Mouse (Mus musculus): ENCODE results near the gene Adgrb2.

Gene Adgrb2

DNA sequence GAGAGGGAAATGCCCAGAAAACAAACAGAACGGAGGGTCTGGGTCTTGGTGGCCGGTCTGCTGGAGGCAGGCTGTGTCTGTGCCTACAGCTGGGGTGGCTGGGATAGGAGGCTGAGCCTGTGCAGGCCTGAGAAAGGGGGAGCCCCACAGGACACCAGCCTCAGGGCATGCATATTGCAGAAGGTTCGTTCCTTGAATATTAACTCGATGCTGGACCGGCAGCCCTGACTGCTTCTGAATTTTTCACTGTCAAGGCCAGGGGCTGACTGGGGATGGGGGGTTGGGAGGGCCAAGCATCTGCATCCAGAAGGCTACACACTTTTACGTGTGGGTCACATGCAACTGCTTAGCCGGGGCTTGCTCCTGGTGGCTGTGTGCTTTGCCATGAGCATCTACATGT is 48.8 kb downstream of the Adgrb2 start:
- in situ Hi-C loops (cut with MboI, MseI) = no loop called here

GRCm38 (mm10) chr4:130036112-130036511 is 51.4 kb downstream of the Adgrb2 start:
- in situ Hi-C loops (cut with MboI, MseI) = no loop called here

DNA sequence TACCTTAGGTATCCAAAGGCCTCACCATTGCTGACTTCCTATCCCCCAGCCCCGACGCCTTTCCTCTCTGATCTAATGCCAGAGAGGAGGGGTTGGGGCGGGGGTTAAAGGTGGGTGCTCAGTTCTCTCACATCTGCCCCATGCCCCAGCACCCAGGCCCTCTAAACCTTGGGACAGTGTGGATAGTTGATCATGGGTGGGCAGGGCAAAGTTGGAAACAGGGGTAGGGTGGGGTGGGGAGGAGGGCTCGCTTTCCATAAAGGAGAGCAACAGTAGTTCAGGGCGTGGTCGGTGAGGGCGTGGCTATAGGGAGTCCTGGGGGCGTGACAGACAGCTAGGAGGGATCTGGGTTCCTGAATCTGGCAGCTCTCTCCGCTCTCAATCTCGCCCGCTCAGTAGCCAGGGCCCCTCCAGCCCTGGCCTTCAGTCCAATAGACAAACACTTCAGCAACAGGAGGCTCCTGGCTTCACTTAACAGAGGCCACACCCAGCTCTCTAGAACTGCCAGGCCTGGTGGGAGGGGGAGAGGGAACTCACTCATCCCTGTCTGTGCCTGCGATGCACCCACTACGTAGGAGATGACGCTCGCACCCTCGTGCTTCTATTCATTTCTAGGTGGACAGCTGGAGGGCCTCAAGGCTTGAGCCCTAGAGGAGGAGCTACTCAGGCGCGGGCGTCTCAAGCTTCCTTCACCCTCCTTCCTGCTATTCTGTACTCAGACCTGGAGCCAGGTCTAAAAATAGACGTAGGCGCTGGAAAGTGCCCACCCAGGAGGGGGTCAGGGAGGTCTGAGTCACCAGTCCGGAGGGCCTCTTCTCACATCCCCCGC is 52.1 kb downstream of the Adgrb2 start:
- in situ Hi-C loops (cut with MboI, MseI) = no loop called here

DNA sequence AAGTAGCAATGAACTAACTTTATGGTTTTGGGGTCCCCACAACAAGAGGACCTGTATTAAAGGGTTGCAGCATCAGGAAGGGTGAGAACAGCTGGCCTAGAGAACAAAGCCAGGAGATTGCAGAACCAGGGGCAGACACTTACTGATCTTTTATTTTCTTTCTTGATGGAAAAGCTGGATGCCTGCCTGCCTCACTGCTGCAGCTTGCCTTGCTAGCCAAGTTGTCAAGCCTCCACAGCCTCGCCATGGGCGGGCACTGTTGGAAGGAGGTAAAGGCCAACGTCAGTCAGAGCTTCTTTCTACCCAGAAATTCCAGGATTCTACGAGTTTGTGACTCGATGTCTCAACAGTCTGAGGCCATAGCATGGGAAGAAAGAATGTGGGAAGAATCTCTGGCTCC is 54.7 kb downstream of the Adgrb2 start:
- in situ Hi-C loops (cut with MboI, MseI) = no loop called here

GRCm38 (mm10) chr4:130041076-130041475 is 56.4 kb downstream of the Adgrb2 start:
- in situ Hi-C loops (cut with MboI, MseI) = no loop called here

DNA sequence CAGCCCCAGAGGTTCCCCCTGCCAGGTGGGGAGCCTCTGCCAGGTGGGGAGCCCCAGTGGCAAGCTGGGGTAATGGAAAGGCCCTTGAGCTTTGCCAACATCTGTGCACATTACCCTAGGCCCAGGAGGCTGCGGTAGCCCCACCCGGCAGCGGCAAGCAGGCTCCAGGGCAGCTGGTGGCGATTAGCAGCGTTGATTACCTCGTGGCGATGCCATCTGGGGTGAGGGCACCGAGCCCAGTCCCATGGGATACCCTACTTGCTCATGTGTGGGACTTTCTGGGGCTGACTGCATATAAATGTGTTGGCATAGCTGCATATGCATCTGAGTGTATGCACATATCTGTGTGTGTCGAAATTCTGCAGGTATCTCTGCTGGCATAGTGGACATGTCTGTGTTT is 59.5 kb downstream of the Adgrb2 start:
- in situ Hi-C loops (cut with MboI, MseI) = no loop called here

GRCm38 (mm10) chr4:130045609-130046008 is 60.9 kb downstream of the Adgrb2 start:
- in situ Hi-C loops (cut with MboI, MseI) = no loop called here

DNA sequence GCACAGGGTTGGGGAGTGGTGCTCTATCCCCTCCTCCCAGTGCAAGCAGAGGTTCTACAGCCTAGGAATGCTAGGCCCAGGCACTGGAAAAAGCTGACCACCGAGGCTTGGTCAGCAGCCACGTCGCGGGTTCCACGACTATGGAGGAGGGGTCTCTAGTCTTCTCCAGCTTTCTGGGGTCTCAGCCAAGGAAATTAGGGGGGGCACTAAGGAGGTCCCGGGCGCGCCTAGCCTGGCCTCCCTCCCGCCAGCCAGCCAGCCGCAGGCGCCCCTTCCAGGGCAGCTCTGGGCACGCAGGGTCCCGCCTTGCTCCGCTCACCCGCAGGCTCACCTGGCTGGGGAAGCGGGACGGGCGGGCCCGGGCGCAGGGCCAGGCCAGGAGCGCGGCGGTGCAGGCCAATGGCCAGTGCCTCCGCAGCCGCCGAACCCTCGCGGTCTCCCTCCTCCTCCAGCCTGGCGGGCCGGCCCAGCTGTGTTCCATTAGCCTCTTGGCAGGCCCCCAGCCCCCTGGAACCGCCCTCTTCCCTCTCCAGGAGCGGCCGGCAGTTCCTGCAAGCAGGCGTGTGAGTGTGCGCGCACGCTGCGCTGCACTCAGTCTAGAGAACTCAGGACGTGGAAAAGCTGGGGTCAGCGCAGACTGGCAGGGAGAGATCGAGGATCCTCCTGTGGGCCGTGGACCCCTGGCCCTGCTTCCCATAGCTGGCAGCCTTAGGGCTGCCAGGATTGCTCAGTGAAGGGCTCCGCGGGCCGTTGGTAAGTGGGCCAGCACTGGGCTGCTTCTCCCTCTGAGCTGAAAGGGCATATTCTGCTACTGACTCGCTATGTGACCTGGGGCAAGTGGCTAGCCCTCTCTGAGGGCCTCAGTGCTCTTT is 62.9 kb downstream of the Adgrb2 start, which contains the start of gene Col16a1:
Gene Col16a1 (plus strand): TSS at position 510 of the 872 bp plus-strand sequence.
- in situ Hi-C loops (cut with MboI, MseI) = no loop called here

GRCm38 (mm10) chr4:130048203-130048479 is 63.5 kb downstream of the Adgrb2 start:
- in situ Hi-C loops (cut with MboI, MseI) = no loop called here

DNA sequence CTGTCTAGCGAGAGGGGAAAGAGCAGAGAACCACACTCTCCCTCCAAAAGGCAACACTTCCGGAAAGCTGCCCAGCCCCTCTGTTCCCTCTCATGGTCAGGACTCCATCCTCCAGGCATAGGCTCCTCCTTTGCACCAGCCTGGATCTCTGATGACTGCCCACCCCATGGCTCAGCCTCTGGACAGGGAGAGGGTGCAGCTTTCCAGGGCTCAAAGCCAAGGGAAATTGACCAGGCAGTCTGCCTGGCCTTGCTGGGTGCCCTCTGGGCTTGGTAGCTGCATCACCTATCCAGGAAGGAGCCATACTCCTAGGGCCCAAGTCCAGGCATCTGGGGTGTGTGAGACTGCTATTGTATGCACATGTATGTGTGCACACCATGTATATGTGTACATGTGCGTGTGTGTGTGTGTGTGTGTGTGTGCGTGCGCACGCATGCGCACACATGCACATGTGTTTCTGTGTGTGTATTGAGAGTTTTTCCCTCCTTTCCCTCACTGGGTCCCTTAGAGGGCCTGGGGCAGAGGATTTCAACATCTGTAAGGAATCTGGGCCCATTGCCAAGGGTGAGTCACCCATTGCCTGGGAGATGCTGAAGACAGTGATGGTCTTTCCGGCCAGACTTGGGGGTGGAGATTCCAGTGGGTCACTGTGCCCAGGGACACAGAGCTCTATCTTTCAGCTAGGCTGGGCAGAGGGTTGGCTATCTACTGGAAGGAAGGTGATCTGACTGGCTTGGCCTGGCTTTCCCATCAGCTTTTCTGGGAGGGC is 65.6 kb downstream of the Adgrb2 start:
- in situ Hi-C loops (cut with MboI, MseI) = no loop called here

DNA sequence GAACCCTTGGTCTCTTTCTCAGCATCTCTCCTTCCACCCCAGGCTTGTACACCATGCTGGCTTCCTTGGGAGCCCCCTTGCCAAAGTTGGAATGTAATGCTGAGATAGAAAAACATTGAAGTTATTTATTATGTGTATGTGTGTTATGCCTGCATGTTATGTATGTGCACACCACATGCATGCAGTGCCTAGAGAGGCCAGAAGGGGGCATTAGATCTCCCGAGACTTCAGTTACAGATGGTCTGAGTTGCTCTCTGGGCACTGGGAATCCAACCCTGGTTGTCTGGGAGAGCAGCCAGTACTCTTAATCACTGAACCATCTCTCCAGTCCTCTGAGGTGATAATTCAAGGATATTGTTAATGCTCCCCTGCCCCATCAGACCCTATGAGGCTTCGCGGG is 67.6 kb downstream of the Adgrb2 start:
- in situ Hi-C loops (cut with MboI, MseI) = no loop called here

DNA sequence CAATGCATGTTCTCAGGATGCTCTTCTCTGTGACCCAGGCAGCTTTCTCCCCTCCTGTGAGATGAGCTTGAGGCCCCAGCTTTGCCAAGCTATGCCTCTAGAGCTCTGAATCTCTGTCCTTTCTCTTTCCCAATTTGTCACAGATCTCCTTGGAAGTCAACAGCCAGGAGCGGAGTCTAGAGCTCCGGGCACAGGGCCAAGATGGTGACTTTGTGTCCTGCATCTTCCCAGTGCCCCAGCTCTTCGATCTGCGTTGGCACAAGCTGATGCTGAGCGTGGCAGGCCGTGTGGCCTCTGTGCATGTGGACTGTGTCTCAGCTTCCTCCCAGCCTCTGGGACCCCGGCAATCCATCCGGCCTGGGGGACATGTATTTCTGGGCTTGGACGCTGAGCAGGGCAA is 68.4 kb downstream of the Adgrb2 start:
- in situ Hi-C loops (cut with MboI, MseI) = no loop called here

DNA sequence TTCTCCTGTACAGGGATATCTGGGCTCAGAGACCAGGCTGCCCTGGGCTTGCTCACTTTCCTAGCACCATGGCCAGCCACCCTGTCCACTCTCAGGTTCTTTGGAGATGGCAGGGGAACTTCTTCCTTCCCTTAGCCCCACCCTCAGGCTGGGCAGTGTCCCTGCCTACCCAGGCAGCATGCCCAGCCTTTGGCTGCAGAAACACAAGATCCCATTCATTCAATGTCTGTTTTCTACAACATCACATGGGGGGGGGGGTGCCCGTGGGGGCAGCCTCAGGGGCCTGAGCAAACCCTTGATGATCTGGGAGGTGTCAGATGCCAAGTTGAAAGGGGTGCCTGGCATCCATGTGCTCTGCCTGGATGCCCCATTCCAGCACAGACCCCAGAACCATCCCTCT is 70.1 kb downstream of the Adgrb2 start:
- in situ Hi-C loops (cut with MboI, MseI) = no loop called here

DNA sequence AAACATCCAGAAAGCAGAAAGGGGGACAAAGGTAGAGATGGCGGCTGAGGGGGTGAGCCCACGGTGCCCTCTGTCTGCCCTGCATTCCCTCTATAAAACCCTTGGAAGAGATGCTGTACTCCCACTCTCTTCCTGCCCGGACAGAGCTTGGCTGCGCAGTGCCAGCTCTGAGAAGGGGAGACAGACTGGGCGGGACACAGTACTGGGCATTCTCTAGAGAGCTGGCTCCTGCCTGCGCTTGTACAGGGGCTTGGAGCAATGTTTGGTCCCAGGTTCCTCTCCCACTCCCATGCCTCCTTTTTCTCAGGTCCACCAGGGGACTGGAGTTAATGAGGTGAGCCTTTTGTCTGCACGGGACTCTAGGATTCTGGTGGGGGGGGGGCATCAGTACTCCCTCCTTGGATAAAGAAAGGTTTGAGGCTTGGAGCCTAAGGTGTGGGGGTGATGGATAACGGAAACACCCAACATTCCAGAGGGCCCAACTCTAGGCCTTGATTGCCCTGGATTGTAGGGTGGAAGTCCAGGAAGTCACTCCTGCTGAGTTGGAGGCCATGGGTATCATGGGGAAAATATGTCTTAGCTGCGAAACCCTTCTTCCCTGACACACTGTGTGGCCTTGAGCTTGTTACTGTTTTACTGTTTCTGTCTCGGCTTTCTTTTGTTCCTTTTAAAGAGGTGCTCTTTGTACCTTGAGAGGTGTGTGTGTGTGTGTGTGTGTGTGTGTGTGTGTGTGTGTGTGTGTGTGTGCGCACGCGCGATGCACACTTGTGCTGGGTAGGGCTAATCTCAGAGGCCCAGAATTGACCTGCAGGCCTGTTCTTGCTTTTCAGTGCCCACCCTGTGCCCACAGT is 70.7 kb downstream of the Adgrb2 start:
- in situ Hi-C loops (cut with MboI, MseI) = no loop called here

GRCm38 (mm10) chr4:130056011-130056322 is 71.3 kb downstream of the Adgrb2 start:
- in situ Hi-C loops (cut with MboI, MseI) = no loop called here

GRCm38 (mm10) chr4:130056471-130056870 is 71.8 kb downstream of the Adgrb2 start:
- in situ Hi-C loops (cut with MboI, MseI) = no loop called here

GRCm38 (mm10) chr4:130060937-130061336 is 76.3 kb downstream of the Adgrb2 start:
- in situ Hi-C loops (cut with MboI, MseI) = no loop called here

DNA sequence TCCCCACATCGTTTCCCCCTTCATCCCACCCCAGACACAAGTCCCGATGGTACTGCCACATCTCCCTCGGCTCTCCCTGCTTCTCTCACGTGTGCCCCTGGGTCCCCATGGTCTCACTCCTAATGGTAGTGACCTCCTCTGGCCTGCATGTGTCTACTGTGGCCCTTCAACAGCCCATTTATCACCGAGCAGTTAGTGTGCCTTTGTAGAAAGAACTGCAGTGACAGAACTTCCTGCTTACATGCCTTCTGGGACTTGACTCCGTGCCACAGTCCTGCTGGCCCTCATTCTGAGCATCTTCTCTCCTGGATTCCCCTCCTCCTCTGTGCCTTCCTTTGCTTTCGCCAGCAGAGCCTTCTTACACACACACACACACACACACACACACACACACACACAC is 78.5 kb downstream of the Adgrb2 start:
- in situ Hi-C loops (cut with MboI, MseI) = no loop called here

GRCm38 (mm10) chr4:130066816-130067215 is 82.1 kb downstream of the Adgrb2 start:
- in situ Hi-C loops (cut with MboI, MseI) = no loop called here

- in situ Hi-C loops (cut with MboI, MseI) = no loop called here
Measured at GRCm38 (mm10) chr4:130070523-130070922, 85.9 kb downstream of the Adgrb2 start.

- in situ Hi-C loops (cut with MboI, MseI) = no loop called here
Measured at GRCm38 (mm10) chr4:130071758-130072157, 87.1 kb downstream of the Adgrb2 start.
